Mouse (Mus musculus): ENCODE measurements at regions not wholly inside any gene's neighbourhood (a gene's known extent, or its start where the extent isn't known, plus 50 kb on each side); places are given as distances from the start of the nearest gene placed in this dataset.

DNA sequence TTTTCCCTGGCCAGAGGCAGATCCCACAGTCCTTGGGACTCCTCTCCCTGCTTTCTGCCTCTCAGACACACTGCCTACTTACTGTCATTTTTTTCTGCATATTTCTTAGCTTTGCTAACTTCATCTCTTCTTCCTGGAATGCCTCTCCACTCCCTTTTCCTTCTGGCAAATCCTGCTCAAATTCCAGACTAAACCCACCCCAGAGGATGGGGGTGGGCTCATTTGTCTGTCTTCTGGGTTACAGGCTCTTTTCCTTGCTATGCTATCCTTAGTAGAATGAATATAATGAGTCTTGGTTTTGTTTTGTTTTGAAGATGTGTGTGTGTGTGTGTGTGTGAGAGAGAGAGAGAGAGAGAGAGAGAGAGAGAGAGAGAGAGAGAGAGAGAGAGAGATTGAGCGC is 51.9 kb upstream of the Klf9 start:
- DNase-seq (ENCODE audit: low read depth, low spot score), result no peak

- DNase-seq (ENCODE audit: low read depth, low spot score), result no peak
These were observed 51.1 kb upstream of the Klf9 start for GRCm38 (mm10) chr19:23089761-23090514.

Data from brain, embryonic 18.5 days (tissue).